Mouse (Mus musculus) kidney, adult 10 weeks (tissue): ENCODE results near the gene Dock7. TPM values are rescaled to one million over a fixed set of nuclear protein-coding genes. Genes with fewer than 3 reads are reported as not detected.

Experiments
- polyA plus RNA-seq: library from polyadenylated mRNA; stranded (reverse); fragments of 350-450 nt; fragmentation: Illumina TruSeq; extraction: RNeasy Lipid Tissue Mini Kit (QIAGEN cat#74804); gene quantifications from one replicate; pipeline ENCODE4 v1.2.3, GENCODE M21; 2014; ENCODE audit warnings: low read depth, low replicate concordance

Gene Dock7
- polyA plus RNA-seq = 70.7 TPM

DNA sequence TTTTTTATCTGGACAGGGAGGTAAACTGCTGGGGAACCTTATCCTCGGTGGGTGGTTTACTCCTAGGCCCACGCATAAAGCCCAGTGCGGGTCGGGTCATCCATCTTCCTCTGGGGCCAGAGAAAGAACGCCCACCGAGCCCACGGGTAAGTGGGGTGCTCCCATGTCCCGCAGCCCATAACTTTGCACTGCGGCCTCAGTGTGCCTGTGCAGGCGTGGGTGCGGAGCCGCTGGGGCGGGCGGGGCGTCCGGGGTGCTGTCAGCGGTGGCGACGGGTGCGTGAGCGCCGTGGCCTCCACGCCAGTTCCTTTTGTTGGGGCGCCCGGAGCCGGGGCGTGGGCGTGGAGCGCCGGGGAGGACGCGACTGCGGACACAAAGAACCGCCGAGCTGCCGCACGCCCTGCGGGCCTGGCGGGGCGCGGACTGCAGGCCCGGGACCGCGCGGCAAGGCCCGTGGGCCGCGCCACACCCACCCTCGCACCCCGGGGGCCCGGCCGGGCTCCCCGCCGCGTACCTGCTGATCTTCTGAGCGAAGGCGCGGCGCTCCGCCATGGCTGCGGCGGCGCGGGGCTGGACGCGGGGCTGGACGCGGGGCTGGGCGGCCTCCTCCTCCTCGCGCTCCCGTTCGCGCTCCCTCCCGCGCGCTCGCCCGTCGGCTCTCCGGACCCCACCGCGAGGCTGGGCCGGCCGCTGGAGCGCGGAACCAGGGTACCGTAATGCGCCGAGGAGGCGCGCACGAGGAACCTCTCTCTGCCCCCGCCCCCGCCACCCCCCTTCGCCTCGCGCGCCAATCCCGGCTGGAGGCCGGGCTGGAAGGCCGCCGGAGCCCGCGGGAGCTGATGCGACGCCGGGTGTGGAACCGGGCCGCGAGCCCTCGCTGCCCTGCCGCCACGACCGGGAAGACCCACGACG lies at the start of gene Dock7:
Gene Dock7, minus strand, starts transcription at position 705 of the 912 bp plus-strand sequence.

DNA sequence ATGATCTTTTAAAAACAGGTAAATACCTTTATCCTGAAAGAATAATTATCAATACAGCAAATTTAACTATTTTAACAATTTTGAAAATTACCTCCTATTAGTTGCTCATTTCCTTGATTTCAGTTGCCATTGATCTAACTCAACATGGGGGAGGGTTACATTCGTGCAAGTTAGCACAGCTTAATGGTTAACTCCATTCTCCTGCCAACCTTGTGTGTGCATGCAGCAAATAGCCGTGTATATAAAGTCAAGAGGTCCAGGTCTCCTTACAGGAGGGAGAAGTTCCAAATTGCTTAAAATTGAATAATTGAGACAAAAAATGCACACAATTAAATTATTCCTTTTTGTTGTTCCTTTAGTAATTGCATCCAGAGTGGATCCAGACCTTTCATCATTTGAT lies 90.0 kb downstream of the Dock7 start, which contains the start of gene Angptl3:
Gene Angptl3, plus strand, starts transcription at position 269 of the 400 bp plus-strand sequence.

DNA sequence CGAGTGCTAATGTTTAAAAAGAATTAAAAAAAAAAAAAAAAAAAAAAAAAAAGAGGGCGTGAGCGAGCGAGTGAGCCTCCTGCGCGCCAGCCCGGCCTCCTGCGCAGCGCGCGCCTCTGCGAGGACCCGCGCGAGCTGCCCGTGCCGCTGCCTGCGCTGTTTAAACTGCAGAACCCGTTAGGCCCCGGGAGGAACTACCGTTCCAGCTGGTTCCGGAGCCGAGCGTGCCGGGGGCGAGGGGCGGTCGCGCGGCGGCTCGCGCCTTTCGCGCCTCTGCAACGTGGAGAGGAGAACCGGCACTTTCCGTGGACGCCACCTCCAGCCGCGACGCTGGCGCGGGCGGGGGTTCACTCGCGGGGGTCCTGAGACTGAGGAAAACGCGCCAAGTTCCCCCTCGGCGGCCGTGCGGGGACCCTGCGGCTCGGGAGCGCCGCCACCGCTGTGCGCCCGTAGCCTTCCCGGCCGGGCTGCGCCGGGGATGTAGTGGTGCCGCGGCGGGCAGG lies 197.1 kb downstream of the Dock7 start, which contains the start of gene Usp1:
Gene Usp1, plus strand, starts transcription at position 243 of the 503 bp plus-strand sequence.

Other genes starting within 250 kb of the Dock7 start
- gene Usp1, start 197.1 kb downstream of the Dock7 start, polyA plus RNA-seq = 78.3 TPM
- 136 TPM for gene Angptl3, start 90.0 kb downstream of the Dock7 start, polyA plus RNA-seq
- gene Atg4c, start 73.0 kb upstream of the Dock7 start, polyA plus RNA-seq = 37.6 TPM
- gene Gm12689, start 175.0 kb upstream of the Dock7 start, polyA plus RNA-seq = not detected